Mouse (Mus musculus): ENCODE results near the gene Omp.

Gene Omp

GRCm38 (mm10) chr7:98171141-98172073, 26.1 kb upstream of the Omp start:
- no peak for DNase-seq (ENCODE audit: low read depth, low spot score)

GRCm38 (mm10) chr7:98164999-98165528, 19.8 kb upstream of the Omp start:
- no peak for DNase-seq (ENCODE audit: low read depth, low spot score)

GRCm38 (mm10) chr7:98164382-98164998, 19.2 kb upstream of the Omp start:
- no peak for DNase-seq (ENCODE audit: low read depth, low spot score)

- DNase-seq (ENCODE audit: low read depth, low spot score): no peak
These were observed 18.4 kb upstream of the Omp start for GRCm38 (mm10) chr7:98163700-98164099.

GRCm38 (mm10) chr7:98162239-98162638, 16.9 kb upstream of the Omp start:
- DNase-seq (ENCODE audit: low read depth, low spot score): no peak

- DNase-seq (ENCODE audit: low read depth, low spot score): no peak
These were observed 14.9 kb upstream of the Omp start for GRCm38 (mm10) chr7:98160041-98160740.

- no peak for DNase-seq (ENCODE audit: low read depth, low spot score)
These were observed 13.2 kb upstream of the Omp start for GRCm38 (mm10) chr7:98158481-98158880.

GRCm38 (mm10) chr7:98157636-98158332, 12.5 kb upstream of the Omp start:
- DNase-seq (ENCODE audit: low read depth, low spot score): no peak

GRCm38 (mm10) chr7:98156280-98156665, 11.0 kb upstream of the Omp start:
- no peak for DNase-seq (ENCODE audit: low read depth, low spot score)

- peak; percentile 53 for DNase-seq (ENCODE audit: low read depth, low spot score)
These were observed 10.4 kb upstream of the Omp start for GRCm38 (mm10) chr7:98155546-98156279.

GRCm38 (mm10) chr7:98153892-98154291, 8.6 kb upstream of the Omp start:
- no peak for DNase-seq (ENCODE audit: low read depth, low spot score)

- no peak for DNase-seq (ENCODE audit: low read depth, low spot score)
These were observed 8.0 kb upstream of the Omp start for GRCm38 (mm10) chr7:98153345-98153744.

- DNase-seq (ENCODE audit: low read depth, low spot score): no peak
These were observed 7.1 kb upstream of the Omp start for GRCm38 (mm10) chr7:98152400-98152799.

- DNase-seq (ENCODE audit: low read depth, low spot score): no peak
These were observed 5.2 kb upstream of the Omp start for GRCm38 (mm10) chr7:98150525-98150924.

- no peak for DNase-seq (ENCODE audit: low read depth, low spot score)
These were observed 4.5 kb upstream of the Omp start for GRCm38 (mm10) chr7:98149802-98150201.

- DNase-seq (ENCODE audit: low read depth, low spot score): no peak
These were observed 3.6 kb upstream of the Omp start for GRCm38 (mm10) chr7:98148721-98149407.

- DNase-seq (ENCODE audit: low read depth, low spot score): no peak
These were observed 2.5 kb upstream of the Omp start for GRCm38 (mm10) chr7:98147766-98148165.

GRCm38 (mm10) chr7:98146447-98146845, 1.1 kb upstream of the Omp start:
- DNase-seq (ENCODE audit: low read depth, low spot score): no peak

GRCm38 (mm10) chr7:98145842-98146446, 642 bp upstream of the Omp start:
- no peak for DNase-seq (ENCODE audit: low read depth, low spot score)

- no peak for DNase-seq (ENCODE audit: low read depth, low spot score)
These were observed 2.7 kb downstream of the Omp start for GRCm38 (mm10) chr7:98142648-98143047.

Data from A20 (cell line).